Mouse (Mus musculus) liver, adult 10 weeks (tissue): ENCODE measurements around the gene 1810009A15Rik. TPM values are rescaled to one million over a fixed set of nuclear protein-coding genes. Genes with fewer than 3 reads are reported as not detected.

Source experiments
- polyA plus RNA-seq: library from polyadenylated mRNA; stranded (reverse); fragments of 350-450 nt; fragmentation: Illumina TruSeq; extraction: RNeasy Lipid Tissue Mini Kit (QIAGEN cat#74804); gene quantifications from one replicate; pipeline ENCODE4 v1.2.3, GENCODE M21; 2014; ENCODE audit warnings: low read depth, low replicate concordance

The 1810009A15Rik gene
- 9.1 TPM for polyA plus RNA-seq

DNA sequence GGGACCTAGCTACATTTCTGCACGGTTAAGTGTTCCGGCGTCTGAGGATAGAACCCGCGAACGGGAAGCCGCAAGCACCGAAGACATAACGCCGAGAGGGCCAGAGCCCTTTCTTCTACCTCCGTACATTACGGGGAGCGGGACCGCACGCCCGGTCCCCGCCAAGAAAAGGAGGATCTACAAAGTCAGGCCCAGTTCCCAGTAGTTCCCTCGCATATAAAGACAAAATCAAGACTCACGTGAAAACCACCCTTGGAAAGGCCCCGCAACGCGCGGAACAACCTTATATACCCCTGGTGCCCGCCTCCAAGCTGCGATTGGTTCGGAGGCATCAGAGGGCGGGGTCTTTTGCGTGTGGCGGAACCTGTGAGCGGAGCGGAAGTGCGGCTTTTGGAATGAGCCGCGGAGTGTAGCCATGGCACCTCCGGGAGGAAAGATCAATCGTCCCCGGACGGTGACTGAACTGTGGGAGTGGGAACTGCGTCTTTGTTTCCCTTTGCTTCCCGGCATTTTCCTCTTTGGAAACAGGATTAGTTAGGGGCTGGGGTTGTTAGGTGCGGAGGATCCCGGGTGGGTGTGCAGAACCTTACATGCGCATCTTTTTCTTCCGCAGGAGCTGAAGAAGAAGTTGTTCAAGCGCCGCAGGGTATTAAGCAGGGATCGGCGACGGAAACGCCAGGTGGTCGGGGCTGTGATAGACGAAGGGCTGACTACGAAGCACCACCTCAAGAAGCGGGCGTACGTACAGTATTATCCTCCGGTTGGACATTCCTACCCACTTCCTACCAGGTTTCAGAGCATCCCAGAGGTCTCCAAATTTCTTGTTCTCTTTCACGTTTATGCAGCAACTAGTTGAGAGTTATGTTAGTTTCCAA lies at the start of gene 1810009A15Rik, which contains the start of gene Gm49416:
TSS of gene 1810009A15Rik (plus strand) at position 343 of the 875 bp plus-strand sequence.
TSS of gene Gm49416 (plus strand) at position 416 of the 875 bp plus-strand sequence.

DNA sequence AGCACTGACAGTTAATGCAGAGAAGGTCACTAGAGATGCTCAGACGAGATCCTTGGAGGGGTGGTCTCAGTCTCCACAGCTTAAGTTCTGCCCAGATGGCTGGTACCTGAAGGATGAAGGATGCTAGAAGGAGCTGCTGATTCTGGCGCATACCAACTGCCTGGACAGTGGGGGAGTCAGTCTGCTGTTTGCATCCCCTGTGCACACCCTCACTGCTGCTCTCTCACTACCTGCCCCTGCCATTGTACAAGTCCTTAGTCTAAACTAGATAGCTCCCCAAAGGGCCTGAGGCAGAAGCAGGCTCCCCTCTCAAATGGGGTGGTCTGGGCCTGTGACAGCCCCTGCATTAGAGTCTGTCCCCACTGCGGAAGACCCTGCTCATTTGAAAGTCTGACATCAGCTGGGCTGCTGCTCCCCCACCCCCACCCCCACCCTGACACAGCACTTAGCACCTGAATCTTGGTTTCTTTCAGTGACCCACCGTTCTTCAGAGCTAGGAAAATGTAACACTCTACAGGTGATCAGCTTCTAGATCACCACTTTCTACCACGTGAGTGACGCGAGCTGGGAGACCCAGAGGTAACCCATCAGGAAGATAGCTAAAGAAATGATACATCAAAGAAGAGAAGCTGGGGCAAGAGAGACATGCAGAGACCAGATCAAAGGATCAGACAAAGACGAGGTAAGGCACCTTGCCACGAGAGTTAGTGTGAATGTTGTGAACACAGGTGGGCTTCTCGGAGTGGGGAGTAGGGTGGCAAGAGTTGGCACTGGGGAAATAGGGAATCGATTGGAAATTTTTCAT lies 49.3 kb upstream of the 1810009A15Rik start, which contains the start of gene Gng3:
TSS of gene Gng3 (minus strand) at position 92 of the 805 bp plus-strand sequence.

DNA sequence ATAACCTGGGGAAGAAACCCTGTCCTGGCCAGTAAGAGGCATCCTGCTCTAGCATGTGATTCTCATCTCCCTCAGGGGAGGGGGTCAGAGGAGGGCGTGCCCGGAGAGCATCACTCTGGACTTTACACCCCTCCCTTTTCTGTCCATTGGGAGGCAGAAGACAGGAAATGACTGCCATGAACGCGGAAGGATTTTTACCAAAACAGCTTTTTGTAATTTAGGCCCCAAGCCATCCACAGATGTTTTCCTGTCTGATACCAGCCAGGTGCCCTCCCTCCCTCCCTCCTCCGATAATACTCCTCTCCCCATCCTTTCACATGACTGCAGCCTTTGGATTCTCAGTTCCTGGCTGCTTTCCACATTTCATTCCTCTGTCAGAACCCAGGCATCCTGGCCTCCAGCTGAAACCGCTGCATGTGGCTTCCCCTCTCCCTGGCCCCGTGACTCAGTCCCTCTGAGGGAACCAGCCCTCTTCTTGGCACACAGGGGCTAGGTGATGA lies 38.2 kb upstream of the 1810009A15Rik start, which contains the start of gene Lrrn4cl:
TSS of gene Lrrn4cl (plus strand) at position 367 of the 500 bp plus-strand sequence.

DNA sequence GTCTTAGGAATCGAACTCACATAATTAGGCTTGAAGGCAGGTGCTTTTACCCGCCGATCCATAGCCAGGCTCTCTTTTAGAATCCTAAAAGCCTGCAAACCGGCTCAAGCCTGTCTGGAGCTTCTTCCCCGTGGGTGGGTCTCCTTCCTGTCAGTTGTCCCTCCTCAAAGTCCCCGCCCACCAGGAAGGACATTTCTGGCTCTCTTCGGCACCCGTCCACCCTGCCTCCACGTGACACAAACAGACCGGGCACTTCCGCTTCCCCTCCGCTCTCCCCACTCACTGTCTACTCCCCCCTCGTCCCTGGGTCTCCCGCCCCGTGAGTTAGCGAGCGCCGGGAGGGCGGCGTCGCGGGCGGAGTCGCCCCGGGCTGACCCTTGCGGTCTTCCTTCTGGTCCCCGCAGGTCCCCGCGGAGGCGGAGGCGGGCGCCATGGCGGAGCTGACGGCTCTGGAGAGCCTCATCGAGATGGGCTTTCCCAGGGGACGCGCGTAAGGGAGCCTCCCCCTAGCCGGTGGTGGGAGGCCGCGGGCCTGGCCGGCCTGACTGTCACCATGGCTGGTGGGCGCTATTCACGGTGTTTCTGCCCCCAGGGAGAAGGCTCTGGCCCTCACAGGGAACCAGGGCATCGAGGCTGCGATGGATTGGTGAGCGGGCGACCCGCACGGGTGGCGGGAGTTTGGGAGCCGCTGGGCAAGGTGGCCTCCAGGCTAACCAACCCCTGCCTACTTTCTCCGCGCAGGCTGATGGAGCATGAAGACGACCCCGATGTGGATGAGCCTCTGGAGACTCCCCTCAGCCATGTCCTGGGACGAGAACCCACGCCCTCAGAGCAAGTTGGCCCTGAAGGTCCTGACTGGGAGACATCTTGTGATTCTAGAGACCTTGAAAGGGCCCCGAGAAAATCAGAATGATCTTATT lies 17.1 kb upstream of the 1810009A15Rik start, which contains the start of gene Ubxn1:
TSS of gene Ubxn1 (plus strand) at position 230 of the 920 bp plus-strand sequence.

DNA sequence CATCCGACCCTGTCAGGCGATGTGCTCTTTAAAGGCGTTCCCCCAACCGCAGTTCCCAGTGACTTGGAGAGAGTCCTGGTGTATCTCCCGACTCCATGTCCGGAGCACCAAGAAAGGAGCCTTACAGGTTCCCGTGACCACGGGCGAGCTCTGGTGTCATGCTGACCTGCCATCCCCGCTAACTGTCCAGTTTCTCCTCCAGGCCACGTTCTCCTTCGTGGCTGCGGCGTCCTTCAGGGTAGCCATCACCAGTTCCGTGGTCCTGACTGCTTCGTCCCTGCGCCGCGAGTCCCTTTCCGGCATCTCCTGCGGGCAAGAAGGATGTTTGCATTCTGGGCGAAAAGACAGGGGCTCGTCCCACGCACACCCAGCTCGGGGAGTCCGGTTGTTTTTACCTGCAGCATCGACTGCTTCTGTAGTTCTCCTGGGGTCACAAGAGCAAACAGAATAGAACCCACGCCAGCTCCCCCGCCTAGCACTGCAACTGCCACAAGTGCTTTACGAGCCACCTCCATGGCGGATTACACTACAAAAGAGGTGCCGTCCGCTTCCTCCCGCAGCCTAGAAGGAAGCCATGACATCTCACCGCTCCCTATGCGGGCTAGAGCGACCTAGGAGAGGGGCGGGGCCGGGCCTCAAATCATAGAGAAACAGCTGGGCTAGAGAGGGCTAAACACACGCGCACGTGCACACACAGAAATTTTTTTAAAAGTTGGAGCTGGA lies 8.2 kb upstream of the 1810009A15Rik start, which contains the start of gene Uqcc3:
TSS of gene Uqcc3 (minus strand) at position 613 of the 723 bp plus-strand sequence.

DNA sequence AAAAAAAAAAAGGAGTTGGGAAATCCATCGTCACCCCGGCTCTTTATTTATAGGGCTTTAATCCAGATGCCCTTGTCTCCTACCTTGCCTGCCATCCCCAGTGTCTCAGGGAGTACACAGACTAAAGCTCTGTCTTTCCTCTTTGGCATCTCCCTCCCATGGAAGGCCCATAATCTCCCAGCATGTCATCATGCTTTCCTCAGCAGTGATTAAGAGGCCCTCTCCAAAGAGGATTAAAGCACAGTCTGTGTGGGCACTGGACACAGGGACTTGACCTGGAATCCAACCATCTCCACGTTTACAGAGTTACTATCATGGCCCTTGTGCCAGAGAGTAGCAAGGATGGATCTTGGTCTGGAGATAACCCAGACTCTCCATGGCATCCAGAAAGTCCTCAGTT lies 5.0 kb upstream of the 1810009A15Rik start, which contains the start of the genes Lbhd1 and Gm49403:
TSS of gene Lbhd1 (plus strand) at position 117 of the 400 bp plus-strand sequence.
TSS of gene Gm49403 (plus strand) at position 315 of the 400 bp plus-strand sequence.

DNA sequence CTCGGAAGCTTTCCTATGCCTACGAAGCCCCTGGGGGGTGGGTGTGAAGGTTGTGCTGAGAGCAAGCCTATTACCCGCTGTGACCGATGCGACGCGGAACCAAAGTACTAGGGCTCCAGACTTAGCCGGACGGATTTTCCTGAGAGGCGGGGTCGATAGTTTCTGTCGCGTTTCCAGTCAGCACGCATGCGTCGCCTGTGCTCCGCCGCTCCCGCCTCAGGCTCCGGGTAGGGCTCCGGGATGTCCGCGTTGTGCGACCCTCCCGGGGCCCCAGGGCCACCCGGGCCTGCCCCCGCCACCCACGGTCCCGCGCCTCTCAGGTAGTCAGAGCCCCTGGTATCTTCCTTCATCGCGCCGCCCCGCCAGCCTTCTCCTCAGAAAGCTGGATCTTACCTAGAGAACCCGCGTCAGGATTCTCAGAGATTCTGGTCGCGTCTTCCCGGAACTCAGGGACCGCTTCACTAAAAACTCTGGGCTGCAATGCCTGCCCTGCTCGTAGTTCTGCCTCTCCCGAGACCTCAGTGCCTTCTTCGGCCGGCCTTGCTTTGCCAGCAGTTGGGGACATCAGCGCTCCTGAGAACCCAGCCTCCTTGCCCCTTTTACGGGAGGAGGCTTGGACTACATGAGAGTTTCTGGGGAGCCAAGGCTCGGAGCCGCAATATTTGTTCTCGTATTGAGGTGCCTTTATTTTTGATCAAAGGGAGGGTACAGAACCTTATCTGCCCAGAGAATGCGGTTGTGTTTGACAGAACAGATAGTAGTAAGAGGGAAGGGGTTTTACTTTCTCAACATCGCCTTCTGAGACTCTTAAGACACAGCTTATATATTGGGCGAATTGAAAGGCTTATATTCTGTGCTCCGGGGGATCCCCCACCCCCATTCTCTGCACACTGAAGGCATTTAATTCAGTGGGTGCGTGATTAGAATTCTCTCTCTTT lies 4.4 kb downstream of the 1810009A15Rik start, which contains the start of gene Ints5:
TSS of gene Ints5 (plus strand) at position 177 of the 938 bp plus-strand sequence.

DNA sequence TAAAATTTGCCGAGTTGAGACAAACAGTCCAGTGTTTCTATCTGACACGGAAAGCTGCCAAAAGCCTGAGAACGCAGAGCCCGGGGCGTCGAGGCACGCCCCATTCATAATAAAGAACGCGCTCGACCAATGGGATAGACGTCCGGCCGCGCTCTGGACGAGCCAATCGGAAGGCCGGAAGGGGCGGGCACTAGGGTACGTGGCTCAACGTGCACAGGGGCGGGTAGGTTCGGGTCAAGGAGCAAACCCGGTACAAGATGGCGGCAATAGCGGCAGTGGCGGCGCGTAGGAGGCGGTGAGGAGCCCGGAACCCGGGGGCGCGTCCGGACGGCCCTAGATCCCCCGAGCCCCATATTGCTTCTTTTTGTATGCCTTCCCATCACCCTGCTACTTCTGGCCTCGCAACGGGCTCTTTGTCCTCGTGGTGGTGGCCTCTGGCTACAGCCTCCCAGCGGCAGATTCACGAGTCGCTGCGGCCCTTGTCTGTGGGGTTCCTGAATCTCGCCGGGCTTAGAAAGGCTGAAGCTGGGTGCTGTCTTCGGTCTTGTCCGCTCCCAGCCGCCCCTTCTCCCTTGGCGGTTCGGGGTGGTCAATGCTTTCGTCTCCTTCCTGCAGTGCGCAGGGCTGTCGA lies 9.3 kb downstream of the 1810009A15Rik start, which contains the start of gene Ganab:
TSS of gene Ganab (plus strand) at position 207 of the 631 bp plus-strand sequence.

DNA sequence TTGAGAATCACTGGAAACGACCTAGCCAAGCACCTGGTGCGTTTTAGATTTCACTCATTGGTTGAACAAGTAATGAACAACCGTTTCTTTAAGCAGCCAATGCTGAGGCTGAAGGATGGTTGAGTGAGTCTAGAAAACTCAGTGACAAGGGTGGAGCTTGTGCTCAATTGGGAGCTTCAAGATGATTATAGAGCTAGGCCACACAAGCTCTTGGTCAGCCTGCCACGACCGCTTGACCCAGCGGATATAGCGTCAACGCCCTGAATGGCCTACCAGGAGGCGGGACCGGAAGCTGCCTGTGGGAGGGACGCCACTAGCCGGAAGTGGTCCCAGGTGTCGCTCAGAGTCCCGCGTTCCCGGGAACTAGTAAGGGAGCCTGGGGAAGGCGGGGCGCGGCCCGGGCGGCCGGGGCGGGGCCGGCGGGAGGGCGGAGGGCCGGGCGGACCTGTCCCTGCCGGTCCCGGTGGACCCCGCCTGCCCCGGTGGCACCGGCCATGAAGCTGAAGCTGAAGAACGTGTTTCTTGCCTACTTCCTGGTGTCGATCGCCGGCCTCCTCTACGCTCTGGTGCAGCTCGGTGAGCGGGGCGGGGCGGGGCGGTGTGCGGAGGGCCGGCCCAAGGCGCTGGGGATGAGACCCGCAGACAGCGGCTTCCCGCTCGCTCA lies 31.6 kb downstream of the 1810009A15Rik start, which contains the start of gene B3gat3:
TSS of gene B3gat3 (plus strand) at position 302 of the 664 bp plus-strand sequence.

DNA sequence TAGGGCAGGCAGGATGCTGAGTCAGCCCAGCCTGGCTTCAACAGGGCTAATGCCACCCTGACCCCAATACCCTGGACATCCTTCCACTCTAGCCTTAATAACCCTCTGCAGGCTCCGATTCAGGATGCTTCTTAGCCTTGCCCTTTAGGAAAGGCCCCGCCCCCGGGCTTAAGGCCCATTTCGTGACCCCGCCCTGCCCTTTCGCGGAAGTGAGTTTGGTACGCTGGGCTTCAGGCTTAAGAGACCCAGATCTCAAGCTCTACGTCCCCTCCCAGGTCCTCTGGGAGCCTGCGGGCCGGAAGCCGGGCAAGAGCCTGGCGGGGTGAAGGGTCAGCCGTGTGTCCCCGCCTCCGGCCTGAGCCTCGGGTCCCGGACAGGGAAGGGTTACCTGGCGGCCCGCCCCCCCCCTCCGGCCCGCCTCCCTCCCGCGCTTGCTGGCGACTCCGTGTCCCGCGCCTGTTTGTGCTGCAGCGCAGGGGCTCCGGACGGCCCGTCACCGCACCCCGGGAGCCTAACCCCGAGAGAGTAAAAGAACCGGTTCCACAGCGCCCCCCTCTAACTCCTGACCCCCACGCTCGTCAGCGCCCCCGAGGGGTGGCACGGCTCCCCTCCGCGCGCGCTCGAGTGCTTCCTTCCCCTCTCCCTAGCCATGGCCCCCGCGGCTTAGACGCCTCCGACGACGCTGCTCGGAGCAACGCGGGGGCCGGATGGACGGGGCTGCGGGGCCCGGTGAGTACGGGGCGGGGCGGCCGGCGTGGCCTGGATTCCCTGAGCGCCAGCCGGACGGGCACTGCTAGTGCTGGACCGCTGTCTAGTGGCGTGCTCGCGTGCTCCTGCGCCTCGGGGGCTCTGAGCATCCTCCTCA lies 40.8 kb downstream of the 1810009A15Rik start, which contains the start of the genes Rom1 and Eml3:
TSS of gene Rom1 (minus strand) at position 133 of the 865 bp plus-strand sequence.
TSS of gene Eml3 (plus strand) at position 329 of the 865 bp plus-strand sequence.

Other genes with a start within 250 kb of the 1810009A15Rik start
- gene Chrm1, start 225.1 kb upstream of the 1810009A15Rik start, polyA plus RNA-seq = 0.08 TPM
- gene Slc3a2, start 165.5 kb upstream of the 1810009A15Rik start, polyA plus RNA-seq = 49.2 TPM
- 8.7 TPM for gene Wdr74, start 153.0 kb upstream of the 1810009A15Rik start, polyA plus RNA-seq
- gene 1700092M07Rik, start 148.1 kb upstream of the 1810009A15Rik start, polyA plus RNA-seq = not detected
- 45.2 TPM for gene Stx5a, start 147.4 kb upstream of the 1810009A15Rik start, polyA plus RNA-seq
- 39.4 TPM for gene Nxf1, start 131.8 kb upstream of the 1810009A15Rik start, polyA plus RNA-seq
- 19.2 TPM for gene Tmem223, start 117.9 kb upstream of the 1810009A15Rik start, polyA plus RNA-seq
- 30.8 TPM for gene Tmem179b, start 114.4 kb upstream of the 1810009A15Rik start, polyA plus RNA-seq
- gene Taf6l, start 102.4 kb upstream of the 1810009A15Rik start, polyA plus RNA-seq = not detected
- gene Polr2g, start 90.3 kb upstream of the 1810009A15Rik start, polyA plus RNA-seq = 19.2 TPM
- not detected for gene Zbtb3, start 86.3 kb upstream of the 1810009A15Rik start, polyA plus RNA-seq
- 27.0 TPM for gene Ttc9c, start 69.5 kb upstream of the 1810009A15Rik start, polyA plus RNA-seq
- gene Hnrnpul2, start 68.8 kb upstream of the 1810009A15Rik start, polyA plus RNA-seq = 49.7 TPM
- not detected for gene AC129217.1, start 59.1 kb upstream of the 1810009A15Rik start, polyA plus RNA-seq
- gene Bscl2, start 51.4 kb upstream of the 1810009A15Rik start, polyA plus RNA-seq = 6.6 TPM
- gene Gng3, start 49.7 kb upstream of the 1810009A15Rik start, polyA plus RNA-seq = not detected
- gene Lrrn4cl, start 38.1 kb upstream of the 1810009A15Rik start, polyA plus RNA-seq = not detected
- gene Ubxn1, start 17.4 kb upstream of the 1810009A15Rik start, polyA plus RNA-seq = 32.8 TPM
- gene Uqcc3, start 7.9 kb upstream of the 1810009A15Rik start, polyA plus RNA-seq = 2.7 TPM
- 49.1 TPM for gene Lbhd1, start 5.1 kb upstream of the 1810009A15Rik start, polyA plus RNA-seq
- not detected for gene Gm49403, start 4.9 kb upstream of the 1810009A15Rik start, polyA plus RNA-seq
- gene Gm49416, start 73 bp downstream of the 1810009A15Rik start, polyA plus RNA-seq = not detected
- 0.77 TPM for gene Ints5, start 4.2 kb downstream of the 1810009A15Rik start, polyA plus RNA-seq
- gene Ganab, start 9.2 kb downstream of the 1810009A15Rik start, polyA plus RNA-seq = 79.5 TPM
- 6.2 TPM for gene B3gat3, start 31.5 kb downstream of the 1810009A15Rik start, polyA plus RNA-seq
- 0.50 TPM for gene Rom1, start 40.5 kb downstream of the 1810009A15Rik start, polyA plus RNA-seq
- gene Eml3, start 40.7 kb downstream of the 1810009A15Rik start, polyA plus RNA-seq = 5.5 TPM
- 28.0 TPM for gene Mta2, start 53.0 kb downstream of the 1810009A15Rik start, polyA plus RNA-seq
- gene Tut1, start 65.0 kb downstream of the 1810009A15Rik start, polyA plus RNA-seq = 2.6 TPM
- 44.9 TPM for gene Eef1g, start 78.2 kb downstream of the 1810009A15Rik start, polyA plus RNA-seq
- 3.2 TPM for gene Ahnak, start 100.4 kb downstream of the 1810009A15Rik start, polyA plus RNA-seq
- not detected for gene Scgb1a1, start 199.1 kb downstream of the 1810009A15Rik start, polyA plus RNA-seq
- gene Asrgl1, start 246.8 kb downstream of the 1810009A15Rik start, polyA plus RNA-seq = 7.7 TPM